Mouse (Mus musculus) C2C12 (cell line): ENCODE results near the gene Arid3c. TPM values are rescaled to one million over a fixed set of nuclear protein-coding genes. Genes with fewer than 3 reads are reported as not detected.
A peak's percentile ranks its signal among the peaks of the same experiment; 100 is the strongest.

Source experiments
- H3K27me3 ChIP-seq: one replicate; pipeline ENCODE4 v1.6.1; 2011; ENCODE audit not compliant: control insufficient read depth, insufficient read depth, insufficient read length
- H3K36me3 ChIP-seq: one replicate; pipeline ENCODE4 v1.6.1; 2011; ENCODE audit not compliant: control insufficient read depth, insufficient read depth
- H3K4me3 ChIP-seq: one replicate; pipeline ENCODE4 v1.5.1; 2011; ENCODE audit warnings: mild to moderate bottlenecking, control low read depth; ENCODE audit not compliant: poor library complexity, insufficient read depth, severe bottlenecking
- H3K79me2 ChIP-seq: one replicate; pipeline ENCODE4 v1.6.1; 2011; ENCODE audit not compliant: control insufficient read depth, insufficient read depth
- H3K79me3 ChIP-seq: one replicate; pipeline ENCODE4 v1.6.1; 2011; ENCODE audit warnings: low read depth, control low read depth
- H3ac ChIP-seq: one replicate; pipeline ENCODE3; 2011; ENCODE audit warnings: low read depth; ENCODE audit not compliant: control insufficient read depth, insufficient read length
- CEBPB ChIP-seq: IDR thresholded peaks from one replicate; pipeline ENCODE4 v1.6.1; 2011; ENCODE audit warnings: low read depth, mild to moderate bottlenecking, control low read depth, moderate library complexity
- CTCF ChIP-seq: IDR thresholded peaks from one replicate; pipeline ENCODE4 v1.5.1; 2011; ENCODE audit not compliant: control insufficient read depth, insufficient read depth, insufficient read length
- FOSL1 ChIP-seq: IDR thresholded peaks from one replicate; pipeline ENCODE4 v1.8.0; 2011; ENCODE audit warnings: mild to moderate bottlenecking, low read length; ENCODE audit not compliant: poor library complexity, insufficient read depth, severe bottlenecking
- MAX ChIP-seq: IDR thresholded peaks from one replicate; pipeline ENCODE4 v1.6.1; 2011; ENCODE audit warnings: mild to moderate bottlenecking, control low read depth
- MYOD1 ChIP-seq: IDR thresholded peaks from one replicate; pipeline ENCODE4 v1.6.1; 2011; ENCODE audit warnings: low read depth; ENCODE audit not compliant: control insufficient read depth, insufficient read length
- MYOG ChIP-seq: IDR thresholded peaks from one replicate; pipeline ENCODE4 v1.6.1; 2011; ENCODE audit not compliant: control insufficient read depth, insufficient read length; ENCODE audit errors: extremely low read depth
- USF1 ChIP-seq: IDR thresholded peaks from one replicate; pipeline ENCODE4 v1.6.1; 2011; ENCODE audit warnings: low read depth, mild to moderate bottlenecking, control low read depth, moderate library complexity
- polyA plus RNA-seq: library from polyadenylated mRNA; unstranded; fragments of >200 nt; fragmentation: generic; extraction: Trizol; gene quantifications from one replicate; pipeline ENCODE4 v1.2.1, GENCODE M21; 2012; ENCODE audit warnings: missing spikeins

Gene Arid3c
- polyA plus RNA-seq, 1 experiment: not detected

GRCm38 (mm10) chr4:41744131-41744530 is 13.2 kb upstream of the Arid3c start:
- TF ChIP-seq MYOD1: no peak
- no peak for TF ChIP-seq FOSL1
- no peak for TF ChIP-seq MAX
- TF ChIP-seq MYOG: no peak
- TF ChIP-seq CEBPB: no peak
- TF ChIP-seq USF1: no peak
- TF ChIP-seq CTCF: no peak
- Histone ChIP-seq H3ac (no peak overlapping the region), H3K27me3 (peaks cover 3% of the 10 kb centered on the region), H3K79me3 (peaks cover 15% of the 10 kb centered on the region), H3K4me3 (no peak overlapping the region), H3K79me2 (peaks cover 19% of the 10 kb centered on the region), H3K36me3 (peaks cover 6% of the 10 kb centered on the region)

- TF ChIP-seq CTCF: no peak
- no peak for TF ChIP-seq CEBPB
- TF ChIP-seq USF1: no peak
- TF ChIP-seq MAX: no peak
- TF ChIP-seq MYOD1: no peak
- no peak for TF ChIP-seq MYOG
- no peak for TF ChIP-seq FOSL1
- Histone ChIP-seq H3K27me3 (no peaks in the 10 kb centered on the region), H3ac (peak overlapping the region; percentile 60), H3K36me3 (peaks cover 14% of the 10 kb centered on the region), H3K79me3 (peaks cover 18% of the 10 kb centered on the region), H3K79me2 (peaks cover 24% of the 10 kb centered on the region), H3K4me3 (peak overlapping the region; percentile 74)
These were observed 10.2 kb upstream of the Arid3c start for GRCm38 (mm10) chr4:41741158-41741560.

- Histone ChIP-seq H3K79me2 (peaks cover 24% of the 10 kb centered on the region), H3K27me3 (no peaks in the 10 kb centered on the region), H3K4me3 (peak overlapping the region; percentile 74), H3K79me3 (peaks cover 18% of the 10 kb centered on the region), H3K36me3 (peaks cover 14% of the 10 kb centered on the region), H3ac (peak overlapping the region; percentile 60)
- no peak for TF ChIP-seq CTCF
- no peak for TF ChIP-seq FOSL1
- TF ChIP-seq MAX: no peak
- peak; percentile 5 for TF ChIP-seq USF1
These were observed 9.6 kb upstream of the Arid3c start for GRCm38 (mm10) chr4:41740380-41741157.

- H3K27me3 ChIP-seq: no peaks in the 10 kb centered on the region
- H3K36me3 ChIP-seq: peaks cover 14% of the 10 kb centered on the region
- H3K4me3 ChIP-seq: no peak overlapping the region
- H3K79me3 ChIP-seq: peaks cover 18% of the 10 kb centered on the region
- H3ac ChIP-seq: no peak overlapping the region
- no peak for TF ChIP-seq MYOD1
- TF ChIP-seq MYOG: no peak
- TF ChIP-seq CTCF: no peak
- peaks cover 24% of the 10 kb centered on the region for H3K79me2 ChIP-seq
These were observed 8.3 kb upstream of the Arid3c start for GRCm38 (mm10) chr4:41739260-41739659.

GRCm38 (mm10) chr4:41738256-41738603 is 7.3 kb upstream of the Arid3c start:
- TF ChIP-seq FOSL1: no peak
- TF ChIP-seq MAX: no peak
- no peak for TF ChIP-seq USF1
- no peak for TF ChIP-seq CTCF
- TF ChIP-seq CEBPB: no peak
- TF ChIP-seq MYOD1: no peak
- no peak for TF ChIP-seq MYOG
- peaks cover 24% of the 10 kb centered on the region for H3K79me2 ChIP-seq
- H3K36me3 ChIP-seq: peaks cover 14% of the 10 kb centered on the region
- H3ac ChIP-seq: peak overlapping the region; percentile 19
- peaks cover 2% of the 10 kb centered on the region for H3K27me3 ChIP-seq
- no peak overlapping the region for H3K4me3 ChIP-seq
- peaks cover 18% of the 10 kb centered on the region for H3K79me3 ChIP-seq

GRCm38 (mm10) chr4:41737602-41738255 is 6.8 kb upstream of the Arid3c start:
- H3ac ChIP-seq: no peak overlapping the region
- peaks cover 7% of the 10 kb centered on the region for H3K27me3 ChIP-seq
- no peak overlapping the region for H3K4me3 ChIP-seq
- peaks cover 24% of the 10 kb centered on the region for H3K79me2 ChIP-seq
- H3K79me3 ChIP-seq: peaks cover 18% of the 10 kb centered on the region
- peaks cover 14% of the 10 kb centered on the region for H3K36me3 ChIP-seq
- peak; percentile 71 for TF ChIP-seq CTCF
- no peak for TF ChIP-seq CEBPB
- TF ChIP-seq MAX: no peak
- no peak for TF ChIP-seq MYOD1
- TF ChIP-seq USF1: no peak
